Mouse (Mus musculus): ENCODE data around the gene Zfp871. TPM values are rescaled to one million over a fixed set of nuclear protein-coding genes. Genes with fewer than 3 reads are reported as not detected.
"Not testable (repeated sequence)": the region's sequence is repeated elsewhere in the genome, so short reads cannot be mapped to it uniquely, and the experiment has no call there.

The Zfp871 gene
- polyA plus RNA-seq, 1 experiment from 2014 or later: 41.3 TPM

DNA sequence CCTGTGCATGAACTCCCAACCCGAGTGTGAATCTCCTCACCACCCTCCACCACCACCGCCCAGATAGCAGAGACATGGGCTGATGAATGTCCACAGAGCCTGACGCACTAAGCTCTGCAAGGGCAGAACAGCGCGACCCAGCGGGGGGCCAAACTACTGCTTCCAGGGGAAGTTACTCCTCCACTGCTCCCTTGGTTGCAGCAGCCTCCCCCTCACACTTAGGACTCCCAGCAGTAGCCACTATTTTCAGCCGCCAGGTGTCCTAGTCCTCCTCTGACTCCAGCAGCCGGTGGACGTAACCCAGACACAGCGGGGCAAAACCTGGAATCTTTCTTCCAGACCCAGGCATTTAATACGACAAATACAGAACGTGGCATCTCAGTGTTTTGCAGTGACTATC is 34.5 kb downstream of the Zfp871 start:
- Histone ChIP-seq H3K4me3 (ENCODE audit: low read depth, low read length) (no peak overlapping the region), H3K9ac (ENCODE audit: low read length) (no peak overlapping the region), H3K4me1 (ENCODE audit: control insufficient read depth, insufficient read depth, low read length) (no peaks in the 10 kb centered on the region), H3K27ac (ENCODE audit: low read depth, low read length) (no peak overlapping the region), H3K36me3 (ENCODE audit: control insufficient read depth, insufficient read depth, low read length) (no peaks in the 10 kb centered on the region), H3K4me2 (ENCODE audit: low read depth) (no peak overlapping the region), H3K9me3 (ENCODE audit: control insufficient read depth, low read length) (no peaks in the 10 kb centered on the region), H3K27me3 (ENCODE audit: control insufficient read depth, insufficient read depth, low read length) (no peaks in the 10 kb centered on the region)
- 17% methylated on average over 12 of the region's 12 CpGs for WGBS
- DNase-seq (ENCODE audit: low spot score) (peak; percentile 24), ATAC-seq (ENCODE audit: insufficient read depth, low FRiP score, low TSS enrichment) (no peak)

DNA sequence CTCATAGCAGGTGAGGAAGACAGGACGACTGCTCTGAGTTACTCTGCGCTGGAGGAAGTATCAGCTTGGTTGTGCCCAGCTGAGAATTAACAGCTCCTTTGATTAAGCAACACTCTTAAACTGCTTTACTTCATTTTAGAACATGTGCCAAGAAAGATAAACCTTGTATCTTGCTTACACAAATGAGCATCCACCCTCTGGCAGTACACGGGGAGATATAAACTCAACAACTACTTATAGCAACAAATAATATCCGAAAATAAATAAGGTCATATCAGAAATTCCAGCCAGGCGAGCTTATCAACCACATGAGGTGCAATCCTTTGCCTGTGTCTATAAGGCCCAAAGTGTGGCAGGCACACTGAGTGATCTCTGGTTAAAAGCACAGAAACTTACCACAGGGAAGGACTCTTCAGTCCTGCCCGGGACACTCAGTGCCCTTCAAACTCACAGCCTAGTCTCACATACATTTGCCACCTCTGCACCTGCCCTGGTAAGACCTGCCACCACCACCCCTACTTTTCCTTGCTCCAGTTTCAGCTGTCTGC is 35.2 kb downstream of the Zfp871 start:
- 79% methylated on average over 6 of the region's 6 CpGs for WGBS
- Histone ChIP-seq H3K9me3 (ENCODE audit: control insufficient read depth, low read length) (no peaks in the 10 kb centered on the region), H3K4me2 (ENCODE audit: low read depth) (no peak overlapping the region), H3K4me1 (ENCODE audit: control insufficient read depth, insufficient read depth, low read length) (no peaks in the 10 kb centered on the region), H3K9ac (ENCODE audit: low read length) (no peak overlapping the region), H3K27ac (ENCODE audit: low read depth, low read length) (no peak overlapping the region), H3K4me3 (ENCODE audit: low read depth, low read length) (no peak overlapping the region), H3K36me3 (ENCODE audit: control insufficient read depth, insufficient read depth, low read length) (no peaks in the 10 kb centered on the region), H3K27me3 (ENCODE audit: control insufficient read depth, insufficient read depth, low read length) (no peaks in the 10 kb centered on the region)
- no peak for DNase-seq (ENCODE audit: low spot score)
- ATAC-seq (ENCODE audit: insufficient read depth, low FRiP score, low TSS enrichment): no peak

DNA sequence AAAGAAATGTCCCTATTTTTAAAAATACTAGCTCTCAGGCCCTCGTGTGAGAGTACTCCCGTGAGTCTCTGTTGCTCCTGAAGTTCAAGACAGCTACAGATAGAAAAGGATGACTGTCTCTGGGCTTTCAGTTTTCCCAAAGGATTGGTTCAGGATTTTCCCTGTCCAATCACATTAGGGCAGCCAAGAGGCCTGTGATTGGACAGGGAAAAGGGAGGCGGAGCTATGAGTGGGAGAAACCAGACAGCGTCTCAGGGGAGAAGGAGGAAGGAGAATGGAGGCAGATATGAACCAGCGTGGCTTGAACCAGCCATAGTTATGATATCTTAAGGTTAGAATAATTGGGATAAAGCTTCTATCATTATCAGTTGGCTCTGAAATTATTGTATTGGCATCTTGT is 37.5 kb downstream of the Zfp871 start:
- WGBS: 47% methylated on average over 5 of the region's 5 CpGs

DNA sequence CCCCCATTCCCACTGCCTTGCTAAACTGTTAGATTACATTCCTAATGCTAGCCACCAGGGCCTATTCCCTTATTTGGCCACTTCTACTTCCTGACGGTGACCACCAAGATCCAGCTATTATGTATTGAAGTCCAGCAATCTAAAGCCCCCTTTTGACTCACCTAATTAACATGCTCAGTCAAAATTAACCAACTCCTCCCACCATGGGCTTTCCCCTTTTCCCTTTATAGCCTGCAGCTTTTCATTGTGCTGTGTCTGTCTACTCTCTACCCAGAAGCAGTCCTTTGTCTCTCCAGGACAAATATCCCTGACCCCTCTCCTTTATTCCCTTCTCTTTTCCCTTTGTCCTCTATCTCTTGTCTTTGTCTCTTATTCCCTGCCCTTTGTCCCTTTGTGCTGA is 47.0 kb downstream of the Zfp871 start:
- 12% methylated on average over 1 of the region's 1 CpGs for WGBS
- no peak overlapping the region for H3K4me3 ChIP-seq (ENCODE audit: low read depth, low read length)
- H3K4me1 ChIP-seq (ENCODE audit: control insufficient read depth, insufficient read depth, low read length): no peaks in the 10 kb centered on the region
- ATAC-seq (ENCODE audit: insufficient read depth, low FRiP score, low TSS enrichment): no peak
- DNase-seq (ENCODE audit: low spot score): no peak
- H3K36me3 ChIP-seq (ENCODE audit: control insufficient read depth, insufficient read depth, low read length): no peaks in the 10 kb centered on the region
- no peak overlapping the region for H3K9ac ChIP-seq (ENCODE audit: low read length)
- no peaks in the 10 kb centered on the region for H3K27me3 ChIP-seq (ENCODE audit: control insufficient read depth, insufficient read depth, low read length)
- H3K9me3 ChIP-seq (ENCODE audit: control insufficient read depth, low read length): no peaks in the 10 kb centered on the region
- no peak overlapping the region for H3K4me2 ChIP-seq (ENCODE audit: low read depth)
- H3K27ac ChIP-seq (ENCODE audit: low read depth, low read length): no peak overlapping the region

More for the DNA sequence above, 37.5 kb downstream of the Zfp871 start:
- Histone ChIP-seq H3K4me3 (ENCODE audit: low read depth, low read length) (no peak overlapping the region), H3K4me2 (ENCODE audit: low read depth) (no peak overlapping the region), H3K27me3 (ENCODE audit: control insufficient read depth, insufficient read depth, low read length) (no peaks in the 10 kb centered on the region), H3K36me3 (ENCODE audit: control insufficient read depth, insufficient read depth, low read length) (no peaks in the 10 kb centered on the region), H3K4me1 (ENCODE audit: control insufficient read depth, insufficient read depth, low read length) (no peaks in the 10 kb centered on the region), H3K9me3 (ENCODE audit: control insufficient read depth, low read length) (no peaks in the 10 kb centered on the region), H3K9ac (ENCODE audit: low read length) (no peak overlapping the region), H3K27ac (ENCODE audit: low read depth, low read length) (no peak overlapping the region)
- no peak for ATAC-seq (ENCODE audit: insufficient read depth, low FRiP score, low TSS enrichment)
- no peak for DNase-seq (ENCODE audit: low spot score)

DNA sequence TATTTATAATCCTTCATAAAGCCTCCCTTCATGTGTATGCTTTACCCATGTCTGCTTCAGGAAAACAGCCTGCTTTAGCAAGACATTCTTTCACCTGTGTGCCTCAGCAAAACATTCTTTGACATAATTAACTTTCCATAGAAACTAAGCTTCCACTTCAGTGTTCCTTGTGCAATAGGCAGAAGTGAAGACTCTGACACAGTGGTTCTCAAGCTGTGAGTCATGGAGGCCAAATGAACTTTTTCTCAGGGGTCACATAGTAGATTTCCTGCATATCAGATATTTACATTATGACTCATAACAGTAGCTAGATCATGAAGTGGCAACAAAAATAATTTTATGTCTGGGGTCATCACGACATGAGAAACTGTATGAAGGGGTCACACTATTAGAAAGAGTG is 49.7 kb downstream of the Zfp871 start:
- ATAC-seq (ENCODE audit: insufficient read depth, low FRiP score, low TSS enrichment) (no peak), DNase-seq (ENCODE audit: low spot score) (no peak)
- Histone ChIP-seq H3K4me3 (ENCODE audit: low read depth, low read length) (no peak overlapping the region), H3K27ac (ENCODE audit: low read depth, low read length) (no peak overlapping the region), H3K27me3 (ENCODE audit: control insufficient read depth, insufficient read depth, low read length) (no peaks in the 10 kb centered on the region), H3K9me3 (ENCODE audit: control insufficient read depth, low read length) (no peaks in the 10 kb centered on the region), H3K4me2 (ENCODE audit: low read depth) (no peak overlapping the region), H3K4me1 (ENCODE audit: control insufficient read depth, insufficient read depth, low read length) (no peaks in the 10 kb centered on the region), H3K36me3 (ENCODE audit: control insufficient read depth, insufficient read depth, low read length) (no peaks in the 10 kb centered on the region), H3K9ac (ENCODE audit: low read length) (no peak overlapping the region)
- WGBS: 93% methylated on average over 1 of the region's 1 CpGs

DNA sequence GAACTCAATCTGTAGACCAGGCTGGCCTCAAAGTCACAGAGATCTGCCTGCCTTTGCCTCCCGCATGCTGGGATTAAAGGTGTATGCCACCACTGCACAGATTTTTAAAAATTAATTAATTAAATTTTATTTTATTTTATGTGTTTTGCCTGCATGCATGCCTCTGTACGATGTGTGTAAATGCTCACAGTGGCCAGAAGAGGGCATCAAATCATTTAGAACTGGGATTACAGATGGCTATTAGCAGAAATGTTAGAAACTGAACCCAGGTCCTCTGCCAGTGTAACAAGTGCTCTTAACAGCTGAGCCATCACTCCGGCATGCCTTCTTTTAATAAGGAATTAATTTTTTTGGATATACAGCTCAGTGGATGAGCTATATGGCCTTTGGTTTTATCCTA is 59.1 kb downstream of the Zfp871 start:
- ATAC-seq (ENCODE audit: insufficient read depth, low FRiP score, low TSS enrichment): no peak
- no peak for DNase-seq (ENCODE audit: low spot score)
- Histone ChIP-seq H3K4me1 (ENCODE audit: control insufficient read depth, insufficient read depth, low read length) (no peaks in the 10 kb centered on the region), H3K36me3 (ENCODE audit: control insufficient read depth, insufficient read depth, low read length) (no peaks in the 10 kb centered on the region), H3K4me2 (ENCODE audit: low read depth) (no peak overlapping the region), H3K27ac (ENCODE audit: low read depth, low read length) (no peak overlapping the region), H3K9me3 (ENCODE audit: control insufficient read depth, low read length) (no peaks in the 10 kb centered on the region), H3K4me3 (ENCODE audit: low read depth, low read length) (no peak overlapping the region), H3K27me3 (ENCODE audit: control insufficient read depth, insufficient read depth, low read length) (no peaks in the 10 kb centered on the region), H3K9ac (ENCODE audit: low read length) (no peak overlapping the region)
- 70% methylated on average over 3 of the region's 3 CpGs for WGBS

DNA sequence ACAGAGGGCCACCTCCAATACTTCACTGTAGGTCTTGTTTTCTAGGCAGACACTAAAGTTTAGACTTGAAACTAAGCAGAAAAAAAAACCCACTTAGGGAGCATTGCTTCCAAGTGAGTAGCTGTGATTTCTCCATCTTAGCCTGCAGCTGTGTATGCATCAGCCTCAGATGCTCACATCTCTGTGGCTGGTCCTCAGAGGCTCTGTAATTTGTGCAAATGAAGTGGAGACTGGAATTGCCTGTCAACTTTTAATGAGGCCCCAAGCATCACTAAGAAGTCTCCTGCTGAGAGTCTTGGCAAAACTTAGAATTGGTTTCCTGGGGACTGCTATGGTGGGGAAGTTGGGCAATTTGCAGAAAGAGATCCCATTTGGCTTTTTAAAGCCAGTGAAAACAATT is 61.7 kb downstream of the Zfp871 start:
- not testable (repeated sequence) for H3K9ac ChIP-seq (ENCODE audit: low read length); H3K4me3 ChIP-seq (ENCODE audit: low read depth, low read length); H3K4me2 ChIP-seq (ENCODE audit: low read depth); H3K27ac ChIP-seq (ENCODE audit: low read depth, low read length); H3K9me3 ChIP-seq (ENCODE audit: control insufficient read depth, low read length); ATAC-seq (ENCODE audit: insufficient read depth, low FRiP score, low TSS enrichment); H3K4me1 ChIP-seq (ENCODE audit: control insufficient read depth, insufficient read depth, low read length); H3K27me3 ChIP-seq (ENCODE audit: control insufficient read depth, insufficient read depth, low read length); H3K36me3 ChIP-seq (ENCODE audit: control insufficient read depth, insufficient read depth, low read length); DNase-seq (ENCODE audit: low spot score)

DNA sequence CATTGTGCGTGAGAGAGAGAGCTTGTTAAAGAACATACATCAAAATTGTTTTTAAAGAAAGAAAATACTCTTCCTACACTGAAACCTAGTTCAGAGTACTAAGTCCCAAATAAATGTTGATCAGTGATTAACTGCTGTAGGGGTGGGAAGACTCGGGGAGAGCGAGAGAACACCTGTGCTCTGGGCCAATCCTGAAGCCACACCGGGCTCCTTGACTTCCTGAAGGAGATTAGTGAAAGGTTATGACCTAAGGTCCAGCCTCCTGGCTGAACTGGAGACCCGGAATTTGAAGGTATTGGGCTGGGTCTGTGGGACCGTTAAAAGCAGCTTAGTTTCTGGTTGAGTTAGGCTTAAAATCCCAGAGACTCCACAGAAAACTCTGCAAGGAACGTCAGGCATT is 65.3 kb downstream of the Zfp871 start:
- no peaks in the 10 kb centered on the region for H3K9me3 ChIP-seq (ENCODE audit: control insufficient read depth, low read length)
- 86% methylated on average over 7 of the region's 7 CpGs for WGBS

DNA sequence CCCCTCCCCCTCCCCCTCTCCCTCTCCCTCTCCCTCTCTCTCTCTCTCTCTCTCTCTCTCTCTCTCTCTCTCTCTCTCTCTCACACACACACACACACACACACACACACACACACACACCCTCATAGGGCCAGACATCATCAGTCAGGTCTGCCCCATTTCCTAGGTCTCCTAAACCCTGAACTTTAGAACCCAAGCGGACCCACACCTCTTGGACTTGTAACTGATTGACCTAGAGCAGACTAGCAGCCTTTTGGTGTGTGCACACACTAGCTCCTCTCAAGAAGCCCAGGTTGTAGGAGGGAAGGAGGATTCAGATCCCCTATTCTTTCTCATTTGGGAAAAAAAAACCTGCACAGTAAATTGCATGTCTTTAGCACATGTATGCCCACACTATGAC is 65.9 kb downstream of the Zfp871 start:
- H3K4me1 ChIP-seq (ENCODE audit: control insufficient read depth, insufficient read depth, low read length); H3K9me3 ChIP-seq (ENCODE audit: control insufficient read depth, low read length); H3K27me3 ChIP-seq (ENCODE audit: control insufficient read depth, insufficient read depth, low read length); H3K4me3 ChIP-seq (ENCODE audit: low read depth, low read length); H3K36me3 ChIP-seq (ENCODE audit: control insufficient read depth, insufficient read depth, low read length); DNase-seq (ENCODE audit: low spot score); H3K9ac ChIP-seq (ENCODE audit: low read length); ATAC-seq (ENCODE audit: insufficient read depth, low FRiP score, low TSS enrichment); H3K27ac ChIP-seq (ENCODE audit: low read depth, low read length); H3K4me2 ChIP-seq (ENCODE audit: low read depth): not testable (repeated sequence)
- WGBS: 95% methylated on average over 1 of the region's 1 CpGs

More for the DNA sequence above, 65.3 kb downstream of the Zfp871 start:
- Histone ChIP-seq H3K36me3 (ENCODE audit: control insufficient read depth, insufficient read depth, low read length) (no peaks in the 10 kb centered on the region), H3K27me3 (ENCODE audit: control insufficient read depth, insufficient read depth, low read length) (no peaks in the 10 kb centered on the region), H3K4me3 (ENCODE audit: low read depth, low read length) (no peak overlapping the region), H3K4me2 (ENCODE audit: low read depth) (no peak overlapping the region), H3K4me1 (ENCODE audit: control insufficient read depth, insufficient read depth, low read length) (no peaks in the 10 kb centered on the region), H3K9ac (ENCODE audit: low read length) (no peak overlapping the region), H3K27ac (ENCODE audit: low read depth, low read length) (no peak overlapping the region)
- ATAC-seq (ENCODE audit: insufficient read depth, low FRiP score, low TSS enrichment): no peak
- no peak for DNase-seq (ENCODE audit: low spot score)

All from neural tube, embryonic 11.5 days (tissue).